Mouse (Mus musculus) brain, embryonic 14.5 days (tissue): ENCODE measurements around the gene Cd34.

Source experiments
- CTCF ChIP-seq: fragments of 200-500 bp; IDR thresholded peaks from 2 replicates; pipeline ENCODE4 v1.5.1; 2012; ENCODE audit warnings: inconsistent platforms, mild to moderate bottlenecking, moderate library complexity, borderline replicate concordance; ENCODE audit not compliant: insufficient read depth, insufficient read length; ENCODE audit errors: extremely low read depth
- POLR2A ChIP-seq: fragments of 200-500 bp; IDR thresholded peaks from 2 replicates; pipeline ENCODE4 v1.6.1; 2012; ENCODE audit warnings: mild to moderate bottlenecking, inconsistent platforms, borderline replicate concordance; ENCODE audit not compliant: poor library complexity, insufficient read depth, insufficient read length, severe bottlenecking; ENCODE audit errors: extremely low read depth

- TF ChIP-seq POLR2A (no peak), CTCF (no peak)
Observed at GRCm38 (mm10) chr1:194901826-194902225, 36.8 kb upstream of the Cd34 start.
